Mouse (Mus musculus) embryonic facial prominence, embryonic 12.5 days (tissue): Measurements from ENCODE around the gene Trib3. TPM values are rescaled to one million over a fixed set of nuclear protein-coding genes. Genes with fewer than 3 reads are reported as not detected.

Experiments used
- ATAC-seq: fragments of 200-750 bp; cut with Nextera tagmentation; 2 replicates; pipeline ENCODE4 v1.8.0; 2017; ENCODE audit not compliant: insufficient number of reproducible peaks, insufficient read depth, low FRiP score, low TSS enrichment
- H3K27ac ChIP-seq: fragments of 300-500 bp; sonication (generic); 2 replicates; pipeline ENCODE4 v1.5.1; 2016; ENCODE audit warnings: mild to moderate bottlenecking
- H3K27me3 ChIP-seq: fragments of 300-500 bp; sonication (generic); 2 replicates; pipeline ENCODE4 v1.6.1; 2016; ENCODE audit warnings: mild to moderate bottlenecking, moderate library complexity
- H3K36me3 ChIP-seq: fragments of 300-500 bp; sonication (generic); 2 replicates; pipeline ENCODE4 v1.6.1; 2016; ENCODE audit warnings: mild to moderate bottlenecking
- H3K4me1 ChIP-seq: fragments of 300-500 bp; sonication (generic); 2 replicates; pipeline ENCODE4 v1.6.1; 2016
- H3K4me2 ChIP-seq: fragments of 300-500 bp; sonication (generic); replicated peaks from 2 replicates; pipeline ENCODE4 v1.6.1; 2016; ENCODE audit warnings: mild to moderate bottlenecking, moderate library complexity
- H3K4me3 ChIP-seq: fragments of 300-500 bp; sonication (generic); 2 replicates; pipeline ENCODE4 v1.5.1; 2016; ENCODE audit warnings: mild to moderate bottlenecking
- H3K9ac ChIP-seq: fragments of 300-500 bp; sonication (generic); 2 replicates; pipeline ENCODE4 v1.6.1; 2016; ENCODE audit warnings: mild to moderate bottlenecking, moderate library complexity
- H3K9me3 ChIP-seq: fragments of 300-500 bp; sonication (generic); 2 replicates; pipeline ENCODE4 v1.6.1; 2016; ENCODE audit warnings: mild to moderate bottlenecking, moderate library complexity
- WGBS: fragments of 180-500 bp; shearing (Covaris S2); methylation state at CpG from one replicate; pipeline ENCODE4 v1.1.7; 2016; 5-methylcytosine and 5-hydroxymethylcytosine counted together
- polyA plus RNA-seq: library from polyadenylated mRNA; unstranded; fragments of >200 nt; fragmentation: Nextera tagmentation; extraction: Ambion mirVana; gene quantifications from 2 replicates; pipeline ENCODE4 v1.2.1, GENCODE M21; 2016

The Trib3 gene
- polyA plus RNA-seq, 1 experiment from 2014 or later, result 3.7 TPM

GRCm38 (mm10) chr2:152344909-152345308 is 1.1 kb upstream of the Trib3 start:
- no peaks in the 10 kb centered on the region for H3K9me3 ChIP-seq
- H3K36me3 ChIP-seq, result no peaks in the 10 kb centered on the region
- H3K4me2 ChIP-seq, result no peak overlapping the region
- 57% methylated on average over 5 of the region's 5 CpGs for WGBS
- ATAC-seq, result no peak
- peaks cover 4% of the 10 kb centered on the region; the same call in 1 of the 2 replicates for H3K4me1 ChIP-seq
- H3K9ac ChIP-seq, result no peak overlapping the region
- H3K27ac ChIP-seq, result no peak overlapping the region
- H3K27me3 ChIP-seq, result peaks cover 25% of the 10 kb centered on the region
- no peak overlapping the region for H3K4me3 ChIP-seq

GRCm38 (mm10) chr2:152344361-152344760 is 529 bp upstream of the Trib3 start:
- Histone ChIP-seq H3K27me3 (peaks cover 25% of the 10 kb centered on the region), H3K36me3 (no peaks in the 10 kb centered on the region), H3K27ac (no peak overlapping the region), H3K4me1 (peaks cover 4% of the 10 kb centered on the region; the same call in 1 of the 2 replicates), H3K9ac (peak overlapping the region; percentile 58), H3K4me3 (peak overlapping the region; percentile 51), H3K9me3 (no peaks in the 10 kb centered on the region), H3K4me2 (peak overlapping the region; percentile 91)
- ATAC-seq, result no peak
- WGBS, result 13% methylated on average over 10 of the region's 10 CpGs

- H3K27ac ChIP-seq, result no peak overlapping the region
- H3K36me3 ChIP-seq, result no peaks in the 10 kb centered on the region
- ATAC-seq, result no peak
- 87% methylated on average over 22 of the region's 22 CpGs for WGBS
- H3K9me3 ChIP-seq, result no peaks in the 10 kb centered on the region
- no peak overlapping the region for H3K4me3 ChIP-seq
- peaks cover 4% of the 10 kb centered on the region; the same call in 1 of the 2 replicates for H3K4me1 ChIP-seq
- H3K4me2 ChIP-seq, result no peak overlapping the region
- H3K9ac ChIP-seq, result no peak overlapping the region
- peaks cover 16% of the 10 kb centered on the region for H3K27me3 ChIP-seq
Observed at GRCm38 (mm10) chr2:152339631-152340179, 4.1 kb downstream of the Trib3 start.

GRCm38 (mm10) chr2:152338319-152338718 is 5.5 kb downstream of the Trib3 start:
- no peaks in the 10 kb centered on the region for H3K4me1 ChIP-seq
- no peak for ATAC-seq
- WGBS, result 73% methylated on average over 13 of the region's 13 CpGs
- H3K4me3 ChIP-seq, result no peak overlapping the region
- no peak overlapping the region for H3K4me2 ChIP-seq
- no peak overlapping the region for H3K27ac ChIP-seq
- H3K36me3 ChIP-seq, result no peaks in the 10 kb centered on the region
- H3K9me3 ChIP-seq, result no peaks in the 10 kb centered on the region
- H3K9ac ChIP-seq, result no peak overlapping the region
- H3K27me3 ChIP-seq, result peaks cover 11% of the 10 kb centered on the region

- no peaks in the 10 kb centered on the region for H3K36me3 ChIP-seq
- H3K27me3 ChIP-seq, result peaks cover 5% of the 10 kb centered on the region; the same call in 1 of the 2 replicates
- H3K9me3 ChIP-seq, result no peaks in the 10 kb centered on the region
- no peak overlapping the region for H3K9ac ChIP-seq
- WGBS, result 83% methylated on average over 11 of the region's 11 CpGs
- H3K4me1 ChIP-seq, result no peaks in the 10 kb centered on the region; the same call in 1 of the 2 replicates
- no peak overlapping the region for H3K4me3 ChIP-seq
- ATAC-seq, result no peak
- no peak overlapping the region for H3K27ac ChIP-seq
- no peak overlapping the region for H3K4me2 ChIP-seq
Observed at GRCm38 (mm10) chr2:152337591-152338212, 6.1 kb downstream of the Trib3 start.

GRCm38 (mm10) chr2:152336856-152337255 is 7.0 kb downstream of the Trib3 start:
- Histone ChIP-seq H3K36me3 (no peaks in the 10 kb centered on the region), H3K9me3 (no peaks in the 10 kb centered on the region), H3K4me1 (no peaks in the 10 kb centered on the region; the same call in 1 of the 2 replicates), H3K27ac (no peak overlapping the region), H3K9ac (no peak overlapping the region), H3K4me3 (no peak overlapping the region), H3K4me2 (no peak overlapping the region), H3K27me3 (no peaks in the 10 kb centered on the region; the same call in 1 of the 2 replicates)
- 89% methylated on average over 1 of the region's 1 CpGs for WGBS
- no peak for ATAC-seq

- Histone ChIP-seq H3K4me1 (peaks cover 12% of the 10 kb centered on the region), H3K27me3 (no peaks in the 10 kb centered on the region; the same call in 1 of the 2 replicates), H3K27ac (no peak overlapping the region), H3K4me3 (no peak overlapping the region), H3K4me2 (no peak overlapping the region), H3K9ac (no peak overlapping the region), H3K36me3 (0 out of 2 replicates have a peak, but pooled peaks cover under 1% of the 10 kb centered on the region), H3K9me3 (no peaks in the 10 kb centered on the region)
- ATAC-seq, result no peak
- 51% methylated on average over 11 of the region's 11 CpGs for WGBS
Observed at GRCm38 (mm10) chr2:152335289-152335820, 8.5 kb downstream of the Trib3 start.

- ATAC-seq, result no peak
- 78% methylated on average over 4 of the region's 4 CpGs for WGBS
- no peak overlapping the region for H3K27ac ChIP-seq
- no peak overlapping the region for H3K9ac ChIP-seq
- H3K4me2 ChIP-seq, result no peak overlapping the region
- H3K4me3 ChIP-seq, result no peak overlapping the region
- peaks cover 18% of the 10 kb centered on the region for H3K36me3 ChIP-seq
- H3K4me1 ChIP-seq, result peaks cover 18% of the 10 kb centered on the region
- no peaks in the 10 kb centered on the region for H3K9me3 ChIP-seq
- no peaks in the 10 kb centered on the region; the same call in 1 of the 2 replicates for H3K27me3 ChIP-seq
Observed at GRCm38 (mm10) chr2:152333345-152334006, 10.4 kb downstream of the Trib3 start.

GRCm38 (mm10) chr2:152332101-152332825 is 11.6 kb downstream of the Trib3 start, which contains the start of gene Rbck1:
TSS of gene Rbck1 (minus strand) at chr2:152332653.
- Histone ChIP-seq H3K4me1 (peaks cover 18% of the 10 kb centered on the region), H3K4me2 (peak within 1 kb of the TSS; percentile 83), H3K4me3 (peak within 1 kb of the TSS; percentile 87), H3K9me3 (no peaks in the 10 kb centered on the region), H3K27ac (peak within 1 kb of the TSS; percentile 85), H3K9ac (peak within 1 kb of the TSS; percentile 84), H3K27me3 (no peaks in the 10 kb centered on the region; the same call in 1 of the 2 replicates), H3K36me3 (peaks cover 25% of the 10 kb centered on the region)
- ATAC-seq, result peak; percentile 93
- under 1% methylated on average over 54 of the region's 54 CpGs for WGBS

- H3K4me1 ChIP-seq, result peaks cover 18% of the 10 kb centered on the region
- no peaks in the 10 kb centered on the region for H3K9me3 ChIP-seq
- H3K4me3 ChIP-seq, result peak overlapping the region; percentile 87
- 68% methylated on average over 7 of the region's 7 CpGs for WGBS
- H3K27me3 ChIP-seq, result no peaks in the 10 kb centered on the region; the same call in 1 of the 2 replicates
- H3K27ac ChIP-seq, result no peak overlapping the region
- H3K36me3 ChIP-seq, result peaks cover 39% of the 10 kb centered on the region
- ATAC-seq, result no peak
- H3K9ac ChIP-seq, result 0 out of 2 replicates have a peak overlapping the region, but pooled peaks have one; percentile 84
- H3K4me2 ChIP-seq, result peak overlapping the region; percentile 83
Observed at GRCm38 (mm10) chr2:152330858-152331423, 12.9 kb downstream of the Trib3 start.

- Histone ChIP-seq H3K4me2 (no peak overlapping the region), H3K27me3 (no peaks in the 10 kb centered on the region), H3K36me3 (peaks cover 66% of the 10 kb centered on the region), H3K4me1 (peaks cover 18% of the 10 kb centered on the region), H3K27ac (no peak overlapping the region), H3K4me3 (no peak overlapping the region), H3K9me3 (no peaks in the 10 kb centered on the region), H3K9ac (no peak overlapping the region)
- ATAC-seq, result no peak
- WGBS, result 60% methylated on average over 5 of the region's 5 CpGs
Observed at GRCm38 (mm10) chr2:152327980-152328379, 15.9 kb downstream of the Trib3 start.
